Comparison of ENCODE assay signal across 10 mouse cellular contexts in the genomic region with DNA sequence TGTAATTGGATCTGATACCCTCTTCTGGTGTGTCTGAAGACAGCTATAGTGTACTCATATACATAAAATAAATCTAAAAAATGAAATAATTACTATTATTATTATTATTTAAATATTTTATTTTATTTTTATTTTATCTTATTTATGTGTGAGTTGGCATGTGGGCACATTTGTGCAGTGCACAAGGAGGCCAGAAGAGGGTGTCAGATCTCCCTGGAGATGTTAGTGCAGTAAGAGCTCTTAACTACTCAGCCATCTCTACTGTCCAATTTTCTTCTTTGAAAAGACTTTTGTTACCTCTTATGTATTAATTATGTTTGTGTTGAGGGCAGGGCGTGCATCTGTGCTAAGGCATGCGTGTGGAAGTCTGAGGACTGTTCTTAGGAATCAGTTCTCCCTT. TPM values are rescaled to one million over a fixed set of nuclear protein-coding genes. Genes with fewer than 3 reads are reported as not detected.
A peak's percentile ranks its signal among the peaks of the same experiment; 100 is the strongest.
DNase-seq lines count a peak whose midpoint lies in the region; ATAC-seq and TF ChIP-seq lines count a peak whose summit lies in the region.
"Had no signal": no experiment of that assay in that cellular context is flagged by ENCODE, and none has a peak within 500 bp of the region (broad histone marks: within the 10 kb centered on the region; RNA-seq: fewer than 3 reads in every experiment).

No protein-coding gene starts in this region.

- H3K4me2 ChIP-seq in forebrain, postnatal 0 days (ENCODE audit: low read depth) = no peak overlapping the region
- H3K4me2 ChIP-seq in forebrain, embryonic 15.5 days (replicated peaks) = no peak overlapping the region
- no peak overlapping the region for H3K4me2 ChIP-seq in midbrain, postnatal 0 days (ENCODE audit: low read depth, low read length, poor library complexity, severe bottlenecking)
- H3K4me2 ChIP-seq in midbrain, embryonic 16.5 days (ENCODE audit: low read length) = no peak overlapping the region
- no peak overlapping the region for H3K4me2 ChIP-seq in midbrain, embryonic 11.5 days

- H3K27me3 ChIP-seq in forebrain, postnatal 0 days (ENCODE audit: insufficient read depth, low read length) = no peaks in the 10 kb centered on the region
- H3K27me3 ChIP-seq in forebrain, embryonic 15.5 days = no peaks in the 10 kb centered on the region
- H3K27me3 ChIP-seq in midbrain, postnatal 0 days (ENCODE audit: insufficient read depth, low read length) = no peaks in the 10 kb centered on the region
- no peaks in the 10 kb centered on the region for H3K27me3 ChIP-seq in midbrain, embryonic 16.5 days (ENCODE audit: control insufficient read depth, insufficient read depth, low read depth, low read length)
- H3K27me3 ChIP-seq in midbrain, embryonic 11.5 days (ENCODE audit: control insufficient read depth, insufficient read depth, low read length) = no peaks in the 10 kb centered on the region; the same call in 1 of the 2 replicates

- H3K4me3 ChIP-seq in forebrain, postnatal 0 days (ENCODE audit: low read depth, low read length) = no peak overlapping the region
- H3K4me3 ChIP-seq in forebrain, embryonic 15.5 days = no peak overlapping the region
- H3K4me3 ChIP-seq in midbrain, postnatal 0 days (ENCODE audit: low read depth, low read length) = no peak overlapping the region
- no peak overlapping the region for H3K4me3 ChIP-seq in midbrain, embryonic 16.5 days (ENCODE audit: low read depth, low read length)
- H3K4me3 ChIP-seq in cortical plate, adult 2 months (ENCODE audit: insufficient read depth, low read length) = no peak overlapping the region
- no peak overlapping the region for H3K4me3 ChIP-seq in midbrain, embryonic 11.5 days (ENCODE audit: low read depth, low read length)

- no peak overlapping the region for H3K27ac ChIP-seq in forebrain, postnatal 0 days (ENCODE audit: low read depth, low read length)
- no peak overlapping the region for H3K27ac ChIP-seq in forebrain, embryonic 15.5 days (replicated peaks)
- no peak overlapping the region for H3K27ac ChIP-seq in midbrain, postnatal 0 days (ENCODE audit: low read depth, low read length)
- no peak overlapping the region for H3K27ac ChIP-seq in midbrain, embryonic 16.5 days (ENCODE audit: low read length)
- H3K27ac ChIP-seq in cortical plate, adult 2 months (ENCODE audit: insufficient read depth, low read length) = no peak overlapping the region
- no peak overlapping the region for H3K27ac ChIP-seq in midbrain, embryonic 11.5 days (ENCODE audit: low read depth, low read length)

- peaks cover 11% of the 10 kb centered on the region; the same call in 1 of the 2 replicates for H3K4me1 ChIP-seq in forebrain, postnatal 0 days (ENCODE audit: insufficient read depth)
- peaks cover 13% of the 10 kb centered on the region for H3K4me1 ChIP-seq in forebrain, embryonic 15.5 days
- H3K4me1 ChIP-seq in midbrain, postnatal 0 days (ENCODE audit: insufficient read depth, low read length) = peaks cover 5% of the 10 kb centered on the region; the same call in 1 of the 2 replicates
- H3K4me1 ChIP-seq in midbrain, embryonic 16.5 days (ENCODE audit: control insufficient read depth, insufficient read depth, low read length) = peaks cover 11% of the 10 kb centered on the region
- no peaks in the 10 kb centered on the region for H3K4me1 ChIP-seq in cortical plate, adult 2 months (ENCODE audit: control insufficient read depth, insufficient read depth, low read length)
- peaks cover 9% of the 10 kb centered on the region for H3K4me1 ChIP-seq in midbrain, embryonic 11.5 days (ENCODE audit: control insufficient read depth, insufficient read depth, low read length)

- 0 out of 2 replicates have a peak, but pooled peaks have one; percentile 13 for TF ChIP-seq CTCF in forebrain, postnatal 0 days (IDR thresholded peaks at IDR 0.05; ENCODE audit: low read depth)
- peak; percentile 48 for TF ChIP-seq CTCF in midbrain, postnatal 0 days (IDR thresholded peaks at IDR 0.05)
- peak; percentile 40 for TF ChIP-seq CTCF in cortical plate, adult 2 months (IDR thresholded peaks at IDR 0.05; ENCODE audit: extremely low read depth, insufficient read depth, low read length)

- no peak for DNase-seq in forebrain, postnatal 0 days
- DNase-seq in midbrain, postnatal 0 days (ENCODE audit: low spot score) = no peak
- peak; percentile 53 for DNase-seq in thymus, postnatal 14 days
- DNase-seq in spleen, postnatal 36 days (ENCODE audit: low spot score in 2 of 2) = no peak
- DNase-seq in midbrain, embryonic 11.5 days (ENCODE audit: low spot score, missing footprints) = no peak

- H3K36me3 ChIP-seq in forebrain, postnatal 0 days (ENCODE audit: insufficient read depth) = no peaks in the 10 kb centered on the region
- H3K36me3 ChIP-seq in forebrain, embryonic 15.5 days = 0 out of 2 replicates have a peak, but pooled peaks cover 3% of the 10 kb centered on the region
- H3K36me3 ChIP-seq in midbrain, postnatal 0 days (ENCODE audit: insufficient read depth, low read length) = no peaks in the 10 kb centered on the region
- no peaks in the 10 kb centered on the region for H3K36me3 ChIP-seq in midbrain, embryonic 16.5 days (ENCODE audit: control insufficient read depth, insufficient read depth, low read length)
- no peaks in the 10 kb centered on the region for H3K36me3 ChIP-seq in midbrain, embryonic 11.5 days (ENCODE audit: control insufficient read depth, insufficient read depth, low read length)

- WGBS in forebrain, postnatal 0 days = 75% methylated on average over 2 of the region's 2 CpGs
- WGBS in forebrain, embryonic 15.5 days = 70% methylated on average over 2 of the region's 2 CpGs
- WGBS in midbrain, postnatal 0 days = 74% methylated on average over 2 of the region's 2 CpGs
- 67% methylated on average over 2 of the region's 2 CpGs for WGBS in midbrain, embryonic 16.5 days
- 83% methylated on average over 2 of the region's 2 CpGs for WGBS in midbrain, embryonic 11.5 days

- H3K9ac ChIP-seq in forebrain, postnatal 0 days = no peak overlapping the region
- H3K9ac ChIP-seq in forebrain, embryonic 15.5 days (replicated peaks) = no peak overlapping the region
- no peak overlapping the region for H3K9ac ChIP-seq in midbrain, postnatal 0 days (replicated peaks; ENCODE audit: low read length, poor library complexity, severe bottlenecking)
- H3K9ac ChIP-seq in midbrain, embryonic 16.5 days (ENCODE audit: low read depth, low read length) = no peak overlapping the region
- no peak overlapping the region for H3K9ac ChIP-seq in midbrain, embryonic 11.5 days (ENCODE audit: low read length)

- no peaks in the 10 kb centered on the region for H3K9me3 ChIP-seq in forebrain, postnatal 0 days (ENCODE audit: low read length)
- H3K9me3 ChIP-seq in forebrain, embryonic 15.5 days = no peaks in the 10 kb centered on the region
- no peaks in the 10 kb centered on the region for H3K9me3 ChIP-seq in midbrain, postnatal 0 days (ENCODE audit: low read length)
- H3K9me3 ChIP-seq in midbrain, embryonic 16.5 days (replicated peaks; ENCODE audit: control insufficient read depth, low read length, poor library complexity, severe bottlenecking) = no peaks in the 10 kb centered on the region
- no peaks in the 10 kb centered on the region for H3K9me3 ChIP-seq in midbrain, embryonic 11.5 days (ENCODE audit: control insufficient read depth, low read length)

- TF ChIP-seq POLR2A in cortical plate, adult 2 months (IDR thresholded peaks at IDR 0.05; ENCODE audit: extremely low read depth, insufficient read depth, low read length) = no peak

- ATAC-seq in forebrain, postnatal 0 days = no peak
- no peak for ATAC-seq in forebrain, embryonic 15.5 days (replicated peaks)
- no peak for ATAC-seq in midbrain, postnatal 0 days (ENCODE audit: low FRiP score)
- ATAC-seq in midbrain, embryonic 16.5 days = no peak
- ATAC-seq in midbrain, embryonic 11.5 days (ENCODE audit: low FRiP score) = no peak

RNA-seq across cellular contexts. Expression of gene Zfp579, which starts 3.9 kb away (rescaled TPM):
- 34.6 and 34.7 TPM in 2 replicates for total RNA-seq in forebrain, postnatal 0 days (2014; rRNA removed)
- polyA plus RNA-seq in forebrain, postnatal 0 days (2015; fragmentation: Nextera tagmentation; extraction: Ambion mirVana) = 36.7 and 42.6 TPM in 2 replicates
- 58.9 and 60.9 TPM in 2 replicates for polyA plus RNA-seq in forebrain, embryonic 15.5 days (2015; fragmentation: Nextera tagmentation; extraction: Ambion mirVana)
- 53.2 and 54.3 TPM in 2 replicates for total RNA-seq in midbrain, postnatal 0 days (2014; rRNA removed)
- 43.1 and 43.3 TPM in 2 replicates for polyA plus RNA-seq in midbrain, postnatal 0 days (2015; fragmentation: Nextera tagmentation; extraction: Ambion mirVana)
- polyA plus RNA-seq in midbrain, embryonic 16.5 days (2015; fragmentation: Nextera tagmentation; extraction: Ambion mirVana) = 56.3 and 69.2 TPM in 2 replicates
- polyA plus RNA-seq in cortical plate, adult 2 months (2012; rRNA removed) = 38.0 and 39.2 TPM in 2 replicates
- 41.1 and 41.7 TPM in 2 replicates for polyA plus RNA-seq in midbrain, embryonic 11.5 days (2014; fragmentation: Nextera tagmentation; extraction: Ambion mirVana)

RNA-seq across cellular contexts. Expression of gene Zfp524, which starts 14.3 kb away (rescaled TPM):
- 4.6 and 6.4 TPM in 2 replicates for total RNA-seq in forebrain, postnatal 0 days (2014; rRNA removed)
- 5.0 and 5.3 TPM in 2 replicates for polyA plus RNA-seq in forebrain, postnatal 0 days (2015; fragmentation: Nextera tagmentation; extraction: Ambion mirVana)
- polyA plus RNA-seq in forebrain, embryonic 15.5 days (2015; fragmentation: Nextera tagmentation; extraction: Ambion mirVana) = 11.6 and 12.5 TPM in 2 replicates
- total RNA-seq in midbrain, postnatal 0 days (2014; rRNA removed) = 3.9 and 7.3 TPM in 2 replicates
- 2.9 and 3.5 TPM in 2 replicates for polyA plus RNA-seq in midbrain, postnatal 0 days (2015; fragmentation: Nextera tagmentation; extraction: Ambion mirVana)
- polyA plus RNA-seq in midbrain, embryonic 16.5 days (2015; fragmentation: Nextera tagmentation; extraction: Ambion mirVana) = 6.7 and 7.9 TPM in 2 replicates
- 15.3 and 15.6 TPM in 2 replicates for polyA plus RNA-seq in cortical plate, adult 2 months (2012; rRNA removed)
- 7.6 and 9.2 TPM in 2 replicates for polyA plus RNA-seq in midbrain, embryonic 11.5 days (2014; fragmentation: Nextera tagmentation; extraction: Ambion mirVana)

RNA-seq across cellular contexts. Expression of gene Fiz1, which starts 14.6 kb away (rescaled TPM):
- total RNA-seq in forebrain, postnatal 0 days (2014; rRNA removed) = 30.0 and 33.9 TPM in 2 replicates
- 26.9 and 28.6 TPM in 2 replicates for polyA plus RNA-seq in forebrain, postnatal 0 days (2015; fragmentation: Nextera tagmentation; extraction: Ambion mirVana)
- polyA plus RNA-seq in forebrain, embryonic 15.5 days (2015; fragmentation: Nextera tagmentation; extraction: Ambion mirVana) = 52.1 TPM in 2 replicates
- 35.5 and 36.1 TPM in 2 replicates for total RNA-seq in midbrain, postnatal 0 days (2014; rRNA removed)
- polyA plus RNA-seq in midbrain, postnatal 0 days (2015; fragmentation: Nextera tagmentation; extraction: Ambion mirVana) = 22.8 and 25.7 TPM in 2 replicates
- polyA plus RNA-seq in midbrain, embryonic 16.5 days (2015; fragmentation: Nextera tagmentation; extraction: Ambion mirVana) = 30.7 and 35.5 TPM in 2 replicates
- polyA plus RNA-seq in cortical plate, adult 2 months (2012; rRNA removed) = 21.5 TPM in 2 replicates
- 42.4 and 49.4 TPM in 2 replicates for polyA plus RNA-seq in midbrain, embryonic 11.5 days (2014; fragmentation: Nextera tagmentation; extraction: Ambion mirVana)

RNA-seq across cellular contexts. Expression of gene Gm44973, which starts 15.4 kb away (rescaled TPM):
- not detected in 2 replicates for total RNA-seq in forebrain, postnatal 0 days (2014; rRNA removed)
- polyA plus RNA-seq in forebrain, postnatal 0 days (2015; fragmentation: Nextera tagmentation; extraction: Ambion mirVana) = 3.1 TPM in 2 replicates
- 0.89 TPM in 1 of 2 replicates, not detected in the other for polyA plus RNA-seq in forebrain, embryonic 15.5 days (2015; fragmentation: Nextera tagmentation; extraction: Ambion mirVana)
- not detected in 2 replicates for total RNA-seq in midbrain, postnatal 0 days (2014; rRNA removed)
- 1.2 and 2.6 TPM in 2 replicates for polyA plus RNA-seq in midbrain, postnatal 0 days (2015; fragmentation: Nextera tagmentation; extraction: Ambion mirVana)
- polyA plus RNA-seq in midbrain, embryonic 16.5 days (2015; fragmentation: Nextera tagmentation; extraction: Ambion mirVana) = 0.41 and 1.0 TPM in 2 replicates
- polyA plus RNA-seq in cortical plate, adult 2 months (2012; rRNA removed) = not detected in 2 replicates
- polyA plus RNA-seq in midbrain, embryonic 11.5 days (2014; fragmentation: Nextera tagmentation; extraction: Ambion mirVana) = 0.34 TPM in 1 of 2 replicates, not detected in the other
- polyA plus RNA-seq: embryonic facial prominence, embryonic 11.5 days; frontal cortex, adult 2 months had no signal

RNA-seq across cellular contexts. Expression of gene Zfp865, which starts 20.3 kb away (rescaled TPM):
- total RNA-seq in forebrain, postnatal 0 days (2014; rRNA removed) = 27.3 and 33.3 TPM in 2 replicates
- 5.6 and 5.8 TPM in 2 replicates for polyA plus RNA-seq in forebrain, postnatal 0 days (2015; fragmentation: Nextera tagmentation; extraction: Ambion mirVana)
- polyA plus RNA-seq in forebrain, embryonic 15.5 days (2015; fragmentation: Nextera tagmentation; extraction: Ambion mirVana) = 6.1 and 6.5 TPM in 2 replicates
- total RNA-seq in midbrain, postnatal 0 days (2014; rRNA removed) = 35.0 and 48.4 TPM in 2 replicates
- polyA plus RNA-seq in midbrain, postnatal 0 days (2015; fragmentation: Nextera tagmentation; extraction: Ambion mirVana) = 5.5 and 6.8 TPM in 2 replicates
- 6.6 and 7.2 TPM in 2 replicates for polyA plus RNA-seq in midbrain, embryonic 16.5 days (2015; fragmentation: Nextera tagmentation; extraction: Ambion mirVana)
- polyA plus RNA-seq in cortical plate, adult 2 months (2012; rRNA removed) = 28.7 and 30.0 TPM in 2 replicates
- 4.8 and 5.1 TPM in 2 replicates for polyA plus RNA-seq in midbrain, embryonic 11.5 days (2014; fragmentation: Nextera tagmentation; extraction: Ambion mirVana)
